Mouse (Mus musculus): ENCODE results near the gene Gm16253.

The Gm16253 gene

GRCm38 (mm10) chr3:96576690-96577541 is at the start of gene Gm16253:
Gm16253 (plus strand) TSS chr3:96576984.
- peak; percentile 100 for DNase-seq (ENCODE audit: extremely low read depth, low read depth)

- no peak for DNase-seq (ENCODE audit: extremely low read depth, low read depth)
Observed at GRCm38 (mm10) chr3:96528506-96528905, 48.3 kb upstream of the Gm16253 start.

- no peak for DNase-seq (ENCODE audit: extremely low read depth, low read depth)
Observed at GRCm38 (mm10) chr3:96532050-96532449, 44.7 kb upstream of the Gm16253 start.

- no peak for DNase-seq (ENCODE audit: extremely low read depth, low read depth)
Observed at GRCm38 (mm10) chr3:96534300-96534699, 42.5 kb upstream of the Gm16253 start.

- DNase-seq (ENCODE audit: extremely low read depth, low read depth): no peak
Observed at GRCm38 (mm10) chr3:96539316-96539715, 37.5 kb upstream of the Gm16253 start.

- DNase-seq (ENCODE audit: extremely low read depth, low read depth): no peak
Observed at GRCm38 (mm10) chr3:96540740-96541139, 36.0 kb upstream of the Gm16253 start.

- no peak for DNase-seq (ENCODE audit: extremely low read depth, low read depth)
Observed at GRCm38 (mm10) chr3:96541328-96542078, 35.3 kb upstream of the Gm16253 start.

- no peak for DNase-seq (ENCODE audit: extremely low read depth, low read depth)
Observed at GRCm38 (mm10) chr3:96542554-96542953, 34.2 kb upstream of the Gm16253 start.

- DNase-seq (ENCODE audit: extremely low read depth, low read depth): no peak
Observed at GRCm38 (mm10) chr3:96543345-96543744, 33.4 kb upstream of the Gm16253 start.

- DNase-seq (ENCODE audit: extremely low read depth, low read depth): no peak
Observed at GRCm38 (mm10) chr3:96545565-96545964, 31.2 kb upstream of the Gm16253 start.

GRCm38 (mm10) chr3:96546880-96547279 is 29.9 kb upstream of the Gm16253 start:
- no peak for DNase-seq (ENCODE audit: extremely low read depth, low read depth)

GRCm38 (mm10) chr3:96547389-96547960 is 29.3 kb upstream of the Gm16253 start:
- DNase-seq (ENCODE audit: extremely low read depth, low read depth): peak; percentile 78

GRCm38 (mm10) chr3:96548824-96549223 is 28.0 kb upstream of the Gm16253 start:
- no peak for DNase-seq (ENCODE audit: extremely low read depth, low read depth)

- no peak for DNase-seq (ENCODE audit: extremely low read depth, low read depth)
Observed at GRCm38 (mm10) chr3:96549346-96549745, 27.4 kb upstream of the Gm16253 start.

- DNase-seq (ENCODE audit: extremely low read depth, low read depth): peak; percentile 92
Observed at GRCm38 (mm10) chr3:96551203-96551602, 25.6 kb upstream of the Gm16253 start.

- DNase-seq (ENCODE audit: extremely low read depth, low read depth): no peak
Observed at GRCm38 (mm10) chr3:96551890-96552289, 24.9 kb upstream of the Gm16253 start.

GRCm38 (mm10) chr3:96553601-96554000 is 23.2 kb upstream of the Gm16253 start:
- DNase-seq (ENCODE audit: extremely low read depth, low read depth): no peak

- DNase-seq (ENCODE audit: extremely low read depth, low read depth): no peak
Observed at GRCm38 (mm10) chr3:96554251-96554650, 22.5 kb upstream of the Gm16253 start.

- DNase-seq (ENCODE audit: extremely low read depth, low read depth): no peak
Observed at GRCm38 (mm10) chr3:96555041-96555596, 21.7 kb upstream of the Gm16253 start.

GRCm38 (mm10) chr3:96555999-96556614 is 20.7 kb upstream of the Gm16253 start:
- no peak for DNase-seq (ENCODE audit: extremely low read depth, low read depth)
